Mouse (Mus musculus): ENCODE measurements around the gene Serpina6.

DNA sequence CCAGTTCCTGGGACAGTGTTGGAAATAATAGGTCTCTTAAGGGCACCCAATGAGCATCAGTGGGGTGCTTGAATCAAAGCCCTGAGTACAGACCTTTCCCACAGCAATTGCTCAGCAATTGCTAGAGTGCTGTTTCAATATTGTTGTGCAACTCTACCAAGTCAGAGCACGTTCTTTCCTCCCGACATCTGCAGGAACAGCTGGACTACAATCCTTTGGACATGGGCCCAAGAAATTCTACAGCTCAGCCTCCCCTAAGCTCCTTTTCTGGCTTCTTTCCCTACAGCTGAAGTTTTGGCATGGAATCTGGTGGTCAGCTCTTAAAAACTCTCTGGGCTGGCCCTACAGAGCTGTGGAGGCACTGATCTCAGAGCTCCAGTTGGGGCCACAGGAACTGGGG lies 16.2 kb upstream of the Serpina6 start:
- TF ChIP-seq POLR2A (IDR thresholded peaks at IDR 0.05; ENCODE audit: borderline replicate concordance, extremely low read depth, low read depth, low read length) (no peak), CTCF (IDR thresholded peaks at IDR 0.05; ENCODE audit: insufficient read depth, low read length) (no peak)

Data from lung, adult 2 months (tissue).